Mouse (Mus musculus): ENCODE measurements around the gene Ngrn. TPM values are rescaled to one million over a fixed set of nuclear protein-coding genes. Genes with fewer than 3 reads are reported as not detected.
A peak's percentile ranks its signal among the peaks of the same experiment; 100 is the strongest.

The Ngrn gene
- polyA plus RNA-seq, 1 experiment from 2014 or later = 50.4 TPM

- peaks cover 5% of the 10 kb centered on the region; the same call in 1 of the 2 replicates for H3K36me3 ChIP-seq (ENCODE audit: control insufficient read depth, insufficient read depth, low read length)
- 79% methylated on average over 1 of the region's 1 CpGs for WGBS
- DNase-seq (ENCODE audit: low spot score) = no peak
Observed at GRCm38 (mm10) chr7:80267764-80268163, 6.7 kb downstream of the Ngrn start.

GRCm38 (mm10) chr7:80268897-80269750 lies 8.1 kb downstream of the Ngrn start, which contains the start of gene Vps33b:
Vps33b (plus strand) TSS chr7:80269649.
- peaks cover 5% of the 10 kb centered on the region; the same call in 1 of the 2 replicates for H3K4me1 ChIP-seq (replicated peaks; ENCODE audit: control insufficient read depth, insufficient read depth, low read length)
- H3K4me3 ChIP-seq (ENCODE audit: low read depth, low read length) = peak within 1 kb of the TSS; percentile 83
- no peaks in the 10 kb centered on the region for H3K27me3 ChIP-seq (ENCODE audit: control insufficient read depth, insufficient read depth, low read length)
- H3K36me3 ChIP-seq (ENCODE audit: control insufficient read depth, insufficient read depth, low read length) = peaks cover 5% of the 10 kb centered on the region; the same call in 1 of the 2 replicates
- 5% methylated on average over 21 of the region's 21 CpGs for WGBS
- peak within 1 kb of the TSS; percentile 41; the same call in 1 of the 2 replicates for H3K27ac ChIP-seq (ENCODE audit: low read depth, low read length)
- peak within 1 kb of the TSS; percentile 95 for H3K4me2 ChIP-seq (ENCODE audit: low read depth, low read length, severe bottlenecking)
- H3K9ac ChIP-seq (ENCODE audit: low read length) = peak within 1 kb of the TSS; percentile 75
- peaks cover 1% of the 10 kb centered on the region; the same call in 1 of the 2 replicates for H3K9me3 ChIP-seq (ENCODE audit: control insufficient read depth, low read length)
- DNase-seq (ENCODE audit: low spot score) = peak; percentile 95
- ATAC-seq (replicated peaks; ENCODE audit: low FRiP score) = peak; percentile 92

More at GRCm38 (mm10) chr7:80267764-80268163, 6.7 kb downstream of the Ngrn start:
- no peak overlapping the region for H3K4me3 ChIP-seq (ENCODE audit: low read depth, low read length)
- no peak overlapping the region for H3K9ac ChIP-seq (ENCODE audit: low read length)
- peaks cover 5% of the 10 kb centered on the region; the same call in 1 of the 2 replicates for H3K4me1 ChIP-seq (replicated peaks; ENCODE audit: control insufficient read depth, insufficient read depth, low read length)
- H3K9me3 ChIP-seq (ENCODE audit: control insufficient read depth, low read length) = no peaks in the 10 kb centered on the region
- no peak overlapping the region for H3K4me2 ChIP-seq (ENCODE audit: low read depth, low read length, severe bottlenecking)
- H3K27ac ChIP-seq (ENCODE audit: low read depth, low read length) = no peak overlapping the region
- ATAC-seq (replicated peaks; ENCODE audit: low FRiP score) = no peak
- H3K27me3 ChIP-seq (ENCODE audit: control insufficient read depth, insufficient read depth, low read length) = no peaks in the 10 kb centered on the region

GRCm38 (mm10) chr7:80269751-80270255 lies 8.8 kb downstream of the Ngrn start:
- Histone ChIP-seq H3K27me3 (ENCODE audit: control insufficient read depth, insufficient read depth, low read length) (no peaks in the 10 kb centered on the region), H3K4me1 (replicated peaks; ENCODE audit: control insufficient read depth, insufficient read depth, low read length) (peaks cover 5% of the 10 kb centered on the region; the same call in 1 of the 2 replicates), H3K4me2 (ENCODE audit: low read depth, low read length, severe bottlenecking) (peak overlapping the region; percentile 95), H3K36me3 (ENCODE audit: control insufficient read depth, insufficient read depth, low read length) (peaks cover 12% of the 10 kb centered on the region), H3K4me3 (ENCODE audit: low read depth, low read length) (peak overlapping the region; percentile 83), H3K9ac (ENCODE audit: low read length) (peak overlapping the region; percentile 75), H3K9me3 (ENCODE audit: control insufficient read depth, low read length) (peaks cover 8% of the 10 kb centered on the region; the same call in 1 of the 2 replicates), H3K27ac (ENCODE audit: low read depth, low read length) (no peak overlapping the region)
- DNase-seq (ENCODE audit: low spot score) (no peak), ATAC-seq (replicated peaks; ENCODE audit: low FRiP score) (no peak; the same call in 1 of the 2 replicates)
- WGBS = 1% methylated on average over 23 of the region's 23 CpGs

GRCm38 (mm10) chr7:80273456-80273855 lies 12.4 kb downstream of the Ngrn start:
- DNase-seq (ENCODE audit: low spot score) (no peak), ATAC-seq (replicated peaks; ENCODE audit: low FRiP score) (no peak)
- Histone ChIP-seq H3K4me3 (ENCODE audit: low read depth, low read length) (no peak overlapping the region), H3K27ac (ENCODE audit: low read depth, low read length) (no peak overlapping the region), H3K9me3 (ENCODE audit: control insufficient read depth, low read length) (peaks cover 13% of the 10 kb centered on the region; the same call in 1 of the 2 replicates), H3K4me2 (ENCODE audit: low read depth, low read length, severe bottlenecking) (no peak overlapping the region), H3K36me3 (ENCODE audit: control insufficient read depth, insufficient read depth, low read length) (peaks cover 17% of the 10 kb centered on the region), H3K9ac (ENCODE audit: low read length) (no peak overlapping the region), H3K4me1 (replicated peaks; ENCODE audit: control insufficient read depth, insufficient read depth, low read length) (peaks cover 5% of the 10 kb centered on the region; the same call in 1 of the 2 replicates), H3K27me3 (ENCODE audit: control insufficient read depth, insufficient read depth, low read length) (no peaks in the 10 kb centered on the region)
- WGBS = 93% methylated on average over 2 of the region's 2 CpGs

GRCm38 (mm10) chr7:80276374-80276773 lies 15.4 kb downstream of the Ngrn start:
- ATAC-seq (replicated peaks; ENCODE audit: low FRiP score) (no peak), DNase-seq (ENCODE audit: low spot score) (no peak)
- Histone ChIP-seq H3K27ac (ENCODE audit: low read depth, low read length) (no peak overlapping the region), H3K9ac (ENCODE audit: low read length) (no peak overlapping the region), H3K9me3 (ENCODE audit: control insufficient read depth, low read length) (peaks cover 13% of the 10 kb centered on the region; the same call in 1 of the 2 replicates), H3K4me3 (ENCODE audit: low read depth, low read length) (no peak overlapping the region), H3K4me1 (replicated peaks; ENCODE audit: control insufficient read depth, insufficient read depth, low read length) (no peaks in the 10 kb centered on the region), H3K27me3 (ENCODE audit: control insufficient read depth, insufficient read depth, low read length) (no peaks in the 10 kb centered on the region), H3K36me3 (ENCODE audit: control insufficient read depth, insufficient read depth, low read length) (peaks cover 17% of the 10 kb centered on the region), H3K4me2 (ENCODE audit: low read depth, low read length, severe bottlenecking) (no peak overlapping the region)
- 95% methylated on average over 4 of the region's 4 CpGs for WGBS

- WGBS = 88% methylated on average over 10 of the region's 10 CpGs
- DNase-seq (ENCODE audit: low spot score) = no peak
Observed at GRCm38 (mm10) chr7:80280032-80280431, 19.0 kb downstream of the Ngrn start.

GRCm38 (mm10) chr7:80280998-80281397 lies 20.0 kb downstream of the Ngrn start:
- Histone ChIP-seq H3K4me3 (ENCODE audit: low read depth, low read length) (no peak overlapping the region), H3K4me2 (ENCODE audit: low read depth, low read length, severe bottlenecking) (no peak overlapping the region), H3K27ac (ENCODE audit: low read depth, low read length) (no peak overlapping the region), H3K4me1 (replicated peaks; ENCODE audit: control insufficient read depth, insufficient read depth, low read length) (no peaks in the 10 kb centered on the region), H3K36me3 (ENCODE audit: control insufficient read depth, insufficient read depth, low read length) (peaks cover under 1% of the 10 kb centered on the region; the same call in 1 of the 2 replicates), H3K9me3 (ENCODE audit: control insufficient read depth, low read length) (no peaks in the 10 kb centered on the region), H3K9ac (ENCODE audit: low read length) (no peak overlapping the region), H3K27me3 (ENCODE audit: control insufficient read depth, insufficient read depth, low read length) (no peaks in the 10 kb centered on the region)
- 84% methylated on average over 2 of the region's 2 CpGs for WGBS
- DNase-seq (ENCODE audit: low spot score) (no peak), ATAC-seq (replicated peaks; ENCODE audit: low FRiP score) (no peak)

More at GRCm38 (mm10) chr7:80280032-80280431, 19.0 kb downstream of the Ngrn start:
- H3K27ac ChIP-seq (ENCODE audit: low read depth, low read length) = no peak overlapping the region
- ATAC-seq (replicated peaks; ENCODE audit: low FRiP score) = no peak
- H3K4me2 ChIP-seq (ENCODE audit: low read depth, low read length, severe bottlenecking) = no peak overlapping the region
- peaks cover 3% of the 10 kb centered on the region; the same call in 1 of the 2 replicates for H3K9me3 ChIP-seq (ENCODE audit: control insufficient read depth, low read length)
- H3K9ac ChIP-seq (ENCODE audit: low read length) = no peak overlapping the region
- no peaks in the 10 kb centered on the region for H3K4me1 ChIP-seq (replicated peaks; ENCODE audit: control insufficient read depth, insufficient read depth, low read length)
- peaks cover 7% of the 10 kb centered on the region; the same call in 1 of the 2 replicates for H3K36me3 ChIP-seq (ENCODE audit: control insufficient read depth, insufficient read depth, low read length)
- no peak overlapping the region for H3K4me3 ChIP-seq (ENCODE audit: low read depth, low read length)
- no peaks in the 10 kb centered on the region for H3K27me3 ChIP-seq (ENCODE audit: control insufficient read depth, insufficient read depth, low read length)

GRCm38 (mm10) chr7:80281646-80282045 lies 20.6 kb downstream of the Ngrn start:
- no peak overlapping the region for H3K27ac ChIP-seq (ENCODE audit: low read depth, low read length)
- H3K4me2 ChIP-seq (ENCODE audit: low read depth, low read length, severe bottlenecking) = no peak overlapping the region
- H3K4me1 ChIP-seq (replicated peaks; ENCODE audit: control insufficient read depth, insufficient read depth, low read length) = no peaks in the 10 kb centered on the region
- WGBS = 84% methylated on average over 3 of the region's 3 CpGs
- no peak for ATAC-seq (replicated peaks; ENCODE audit: low FRiP score)
- no peaks in the 10 kb centered on the region for H3K9me3 ChIP-seq (ENCODE audit: control insufficient read depth, low read length)
- no peak overlapping the region for H3K9ac ChIP-seq (ENCODE audit: low read length)
- no peaks in the 10 kb centered on the region; the same call in 1 of the 2 replicates for H3K36me3 ChIP-seq (ENCODE audit: control insufficient read depth, insufficient read depth, low read length)
- no peak overlapping the region for H3K4me3 ChIP-seq (ENCODE audit: low read depth, low read length)
- DNase-seq (ENCODE audit: low spot score) = no peak
- H3K27me3 ChIP-seq (ENCODE audit: control insufficient read depth, insufficient read depth, low read length) = no peaks in the 10 kb centered on the region
